Mouse (Mus musculus) neural tube, embryonic 14.5 days (tissue): ENCODE measurements around the gene Tnfsf12. TPM values are rescaled to one million over a fixed set of nuclear protein-coding genes. Genes with fewer than 3 reads are reported as not detected.

Experiments used
- ATAC-seq: fragments of 200-750 bp; cut with Nextera tagmentation; 2 replicates; pipeline ENCODE4 v1.8.0; 2017; ENCODE audit warnings: low read depth, mild to moderate bottlenecking, moderate TSS enrichment, moderate library complexity
- H3K27ac ChIP-seq: fragments of 300-500 bp; sonication (generic); 2 replicates; pipeline ENCODE4 v1.5.1; 2014; ENCODE audit warnings: low read depth, mild to moderate bottlenecking, control low read depth, low read length, moderate library complexity, mixed read lengths
- H3K27me3 ChIP-seq: fragments of 300-500 bp; sonication (generic); 2 replicates; pipeline ENCODE4 v1.6.1; 2014; ENCODE audit warnings: low read length; ENCODE audit not compliant: control insufficient read depth, insufficient read depth
- H3K36me3 ChIP-seq: fragments of 300-500 bp; sonication (generic); 2 replicates; pipeline ENCODE4 v1.6.1; 2014; ENCODE audit warnings: low read length, mixed read lengths; ENCODE audit not compliant: control insufficient read depth, insufficient read depth
- H3K4me1 ChIP-seq: fragments of 300-500 bp; sonication (generic); 2 replicates; pipeline ENCODE4 v1.6.1; 2014; ENCODE audit warnings: low read length; ENCODE audit not compliant: control insufficient read depth, insufficient read depth
- H3K4me2 ChIP-seq: fragments of 300-500 bp; sonication (generic); 2 replicates; pipeline ENCODE4 v1.6.1; 2014; ENCODE audit warnings: mild to moderate bottlenecking, low read depth, low read length, control low read depth
- H3K4me3 ChIP-seq: fragments of 300-500 bp; sonication (generic); 2 replicates; pipeline ENCODE4 v1.5.1; 2014; ENCODE audit warnings: low read depth, low read length, control low read depth, mixed read lengths
- H3K9ac ChIP-seq: fragments of 300-500 bp; sonication (generic); replicated peaks from 2 replicates; pipeline ENCODE4 v1.6.1; 2014; ENCODE audit warnings: low read depth, mild to moderate bottlenecking, control low read depth, low read length, mixed read lengths
- H3K9me3 ChIP-seq: fragments of 300-500 bp; sonication (generic); 2 replicates; pipeline ENCODE4 v1.6.1; 2016; ENCODE audit warnings: low read length; ENCODE audit not compliant: control insufficient read depth
- WGBS: fragments of 180-500 bp; shearing (Covaris S2); extraction: QIAGEN DNeasy Blood & Tissue Kit; methylation state at CpG from one replicate; pipeline ENCODE4 v1.1.7; 2014; 5-methylcytosine and 5-hydroxymethylcytosine counted together
- microRNA counts: library from miRNA; unstranded; fragments of <30 nt; microRNA quantifications from one replicate; lab custom pipeline; 2016
- microRNA-seq: library from miRNA; unstranded; fragments of <30 nt; microRNA quantifications from one replicate; pipeline ENCODE4, GENCODE M21; 2016
- polyA plus RNA-seq: library from polyadenylated mRNA; unstranded; fragments of >200 nt; fragmentation: Nextera tagmentation; extraction: Ambion mirVana; gene quantifications from 2 replicates; pipeline ENCODE4 v1.2.1, GENCODE M21; 2014

Gene Tnfsf12
- polyA plus RNA-seq, 1 experiment from 2014 or later, result 2.1 TPM

DNA sequence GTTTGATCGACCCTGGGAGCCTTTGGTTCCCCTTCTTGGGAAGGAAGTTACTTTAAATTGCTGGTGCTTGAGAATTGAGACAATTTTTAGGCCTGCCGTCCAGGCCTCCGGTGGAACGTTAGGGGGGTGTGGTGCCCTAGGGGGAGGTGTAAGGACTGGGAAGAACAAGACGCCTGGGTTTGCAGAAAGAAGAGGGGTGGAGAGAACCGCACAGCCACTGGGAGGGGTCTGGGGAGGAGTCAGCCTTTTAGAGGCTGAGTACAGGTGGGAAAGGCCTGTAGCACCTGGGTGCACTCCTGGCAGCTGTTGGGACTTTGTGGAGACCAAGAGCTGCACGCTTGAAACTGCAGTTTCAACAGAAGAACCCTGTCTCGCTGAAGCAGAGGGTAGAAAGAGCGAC lies 40.9 kb downstream of the Tnfsf12 start:
- Histone ChIP-seq H3K4me1 (0 out of 2 replicates have a peak, but pooled peaks cover 2% of the 10 kb centered on the region), H3K27me3 (no peaks in the 10 kb centered on the region), H3K36me3 (peaks cover 50% of the 10 kb centered on the region), H3K4me3 (no peak overlapping the region), H3K9me3 (no peaks in the 10 kb centered on the region), H3K27ac (no peak overlapping the region), H3K4me2 (no peak overlapping the region), H3K9ac (no peak overlapping the region)
- WGBS, result 47% methylated on average over 9 of the region's 9 CpGs
- no peak for ATAC-seq

DNA sequence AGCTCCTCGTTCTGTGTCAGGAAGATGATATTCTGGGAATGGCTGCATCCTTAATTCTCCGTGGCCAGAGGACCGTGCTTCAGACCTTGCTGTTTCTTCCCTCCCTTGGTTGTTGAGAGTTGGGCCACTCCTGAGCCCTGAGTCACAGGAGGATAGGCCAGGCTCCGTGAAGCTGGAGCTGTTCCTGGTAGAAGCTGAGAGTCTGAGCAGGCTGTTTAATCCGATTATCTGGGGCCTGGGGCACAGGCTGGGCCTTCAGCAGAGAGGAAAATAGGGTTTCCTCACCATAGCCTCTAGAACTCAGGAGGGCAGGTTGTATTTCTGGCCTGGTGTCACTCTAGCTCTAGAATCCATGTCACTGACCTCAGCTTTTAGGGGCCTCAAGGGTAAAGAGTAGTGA lies 42.2 kb downstream of the Tnfsf12 start:
- WGBS, result 82% methylated on average over 5 of the region's 5 CpGs
- no peaks in the 10 kb centered on the region for H3K27me3 ChIP-seq
- ATAC-seq, result no peak
- H3K9ac ChIP-seq, result no peak overlapping the region
- no peak overlapping the region for H3K27ac ChIP-seq
- 0 out of 2 replicates have a peak, but pooled peaks cover 2% of the 10 kb centered on the region for H3K4me1 ChIP-seq
- no peak overlapping the region for H3K4me3 ChIP-seq
- H3K36me3 ChIP-seq, result peaks cover 55% of the 10 kb centered on the region
- no peak overlapping the region for H3K4me2 ChIP-seq
- H3K9me3 ChIP-seq, result no peaks in the 10 kb centered on the region

DNA sequence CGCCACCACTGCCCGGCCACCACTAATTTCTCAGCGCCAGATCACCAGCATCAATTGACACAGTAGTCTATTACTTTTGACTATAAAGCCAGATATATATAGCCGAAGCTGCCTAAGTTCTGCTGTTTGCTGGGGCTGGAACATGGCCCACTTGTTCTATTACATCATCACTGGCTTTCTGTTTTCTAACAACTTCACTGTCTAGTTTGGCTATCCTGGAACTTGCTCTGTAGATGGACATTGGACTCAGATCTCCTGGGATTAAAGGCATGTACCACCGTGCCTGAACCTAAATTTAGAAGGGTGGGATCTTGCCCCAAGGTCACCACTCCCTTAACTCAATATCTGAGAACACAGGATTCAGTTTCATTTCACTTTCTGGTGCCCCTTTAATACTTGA lies 49.8 kb downstream of the Tnfsf12 start:
- H3K4me2 ChIP-seq, result no peak overlapping the region
- WGBS, result 96% methylated on average over 5 of the region's 5 CpGs
- H3K9ac ChIP-seq, result no peak overlapping the region
- H3K27ac ChIP-seq, result no peak overlapping the region
- H3K9me3 ChIP-seq, result no peaks in the 10 kb centered on the region
- peaks cover 80% of the 10 kb centered on the region for H3K36me3 ChIP-seq
- no peaks in the 10 kb centered on the region for H3K4me1 ChIP-seq
- no peaks in the 10 kb centered on the region for H3K27me3 ChIP-seq
- no peak overlapping the region for H3K4me3 ChIP-seq
- ATAC-seq, result no peak

MicroRNAs within 50 kb of the gene (microRNA counts, 519-probe panel; counts per million panel counts)
- microRNA mmu-miR-1934 (lab: Ali Mortazavi, UCI), result not detected

Small RNA genes lying within 50 kb of the gene (microRNA-seq; reads per million reads assigned to microRNA genes)
- 1.4 reads per million for gene Mir1934

Other genes starting within 250 kb of the Tnfsf12 start
- gene Dnah2, start 146.7 kb downstream of the Tnfsf12 start, polyA plus RNA-seq, result 5.7 and 6.9 TPM in 2 replicates
- 23.2 and 35.6 TPM in 2 replicates for gene Efnb3, start 135.6 kb downstream of the Tnfsf12 start, polyA plus RNA-seq
- gene Wrap53, start 115.6 kb downstream of the Tnfsf12 start, polyA plus RNA-seq, result 17.3 and 20.8 TPM in 2 replicates
- 54.6 and 68.8 TPM in 2 replicates for gene Trp53, start 115.5 kb downstream of the Tnfsf12 start, polyA plus RNA-seq
- 66.6 and 99.6 TPM in 2 replicates for gene Atp1b2, start 89.9 kb downstream of the Tnfsf12 start, polyA plus RNA-seq
- gene Shbg, start 77.9 kb downstream of the Tnfsf12 start, polyA plus RNA-seq, result not detected in 2 replicates
- 23.8 and 25.1 TPM in 2 replicates for gene Sat2, start 73.8 kb downstream of the Tnfsf12 start, polyA plus RNA-seq
- gene Fxr2, start 62.9 kb downstream of the Tnfsf12 start, polyA plus RNA-seq, result 31.1 and 34.0 TPM in 2 replicates
- gene Sox15, start 40.5 kb downstream of the Tnfsf12 start, polyA plus RNA-seq, result not detected in 2 replicates
- 40.7 and 63.4 TPM in 2 replicates for gene Mpdu1, start 33.2 kb downstream of the Tnfsf12 start, polyA plus RNA-seq
- gene Cd68, start 29.7 kb downstream of the Tnfsf12 start, polyA plus RNA-seq, result 3.7 and 11.2 TPM in 2 replicates
- gene Eif4a1, start 23.4 kb downstream of the Tnfsf12 start, polyA plus RNA-seq, result 503 and 643 TPM in 2 replicates
- gene Senp3, start 13.8 kb downstream of the Tnfsf12 start, polyA plus RNA-seq, result 104 and 116 TPM in 2 replicates
- gene Tnfsf13, start 10.1 kb downstream of the Tnfsf12 start, polyA plus RNA-seq, result 0.24 and 0.72 TPM in 2 replicates
- 0.75 and 1.8 TPM in 2 replicates for gene Tnfsfm13, start 249 bp upstream of the Tnfsf12 start, polyA plus RNA-seq
- gene Polr2a, start 62.8 kb upstream of the Tnfsf12 start, polyA plus RNA-seq, result 23.5 and 30.7 TPM in 2 replicates
- not detected in 2 replicates for gene Slc35g3, start 66.1 kb upstream of the Tnfsf12 start, polyA plus RNA-seq
- gene Zbtb4, start 70.1 kb upstream of the Tnfsf12 start, polyA plus RNA-seq, result 4.3 and 6.0 TPM in 2 replicates
- gene Chrnb1, start 100.1 kb upstream of the Tnfsf12 start, polyA plus RNA-seq, result 0.78 and 1.3 TPM in 2 replicates
- gene Fgf11, start 106.0 kb upstream of the Tnfsf12 start, polyA plus RNA-seq, result 6.4 and 9.1 TPM in 2 replicates
- 0.68 and 0.76 TPM in 2 replicates for gene Tmem102, start 109.8 kb upstream of the Tnfsf12 start, polyA plus RNA-seq
- not detected in 2 replicates for gene Gm39566, start 119.4 kb upstream of the Tnfsf12 start, polyA plus RNA-seq
- gene Spem2, start 122.6 kb upstream of the Tnfsf12 start, polyA plus RNA-seq, result 0.16 TPM in 1 of 2 replicates, not detected in the other
- 0.35 and 0.40 TPM in 2 replicates for gene Spem1, start 126.3 kb upstream of the Tnfsf12 start, polyA plus RNA-seq
- 24.2 and 31.3 TPM in 2 replicates for gene Nlgn2, start 141.9 kb upstream of the Tnfsf12 start, polyA plus RNA-seq
- 306 and 377 TPM in 2 replicates for gene Tmem256, start 142.7 kb upstream of the Tnfsf12 start, polyA plus RNA-seq
- gene Plscr3, start 150.5 kb upstream of the Tnfsf12 start, polyA plus RNA-seq, result 36.3 and 51.8 TPM in 2 replicates
- gene Tnk1, start 162.9 kb upstream of the Tnfsf12 start, polyA plus RNA-seq, result 0.28 TPM in 1 of 2 replicates, not detected in the other
- not detected in 2 replicates for gene Tmem95, start 182.2 kb upstream of the Tnfsf12 start, polyA plus RNA-seq
- 0.80 and 2.0 TPM in 2 replicates for gene Kctd11, start 185.6 kb upstream of the Tnfsf12 start, polyA plus RNA-seq
- gene Acap1, start 199.7 kb upstream of the Tnfsf12 start, polyA plus RNA-seq, result 0.17 and 0.33 TPM in 2 replicates
- 7.1 and 7.8 TPM in 2 replicates for gene 2810408A11Rik, start 205.1 kb upstream of the Tnfsf12 start, polyA plus RNA-seq
- gene Neurl4, start 205.2 kb upstream of the Tnfsf12 start, polyA plus RNA-seq, result 26.2 and 27.8 TPM in 2 replicates
- 58.5 and 65.4 TPM in 2 replicates for gene Gps2, start 218.0 kb upstream of the Tnfsf12 start, polyA plus RNA-seq
- gene Eif5a, start 226.1 kb upstream of the Tnfsf12 start, polyA plus RNA-seq, result 1,037 and 1,095 TPM in 2 replicates
- 5.9 and 11.1 TPM in 2 replicates for gene Ybx2, start 239.9 kb upstream of the Tnfsf12 start, polyA plus RNA-seq